Mouse (Mus musculus) regulatory T cell (primary cell): ENCODE data around the gene Gfm1.

Experiments used
- in situ Hi-C: fragments of 300-600 bp; cut with MboI, MseI; formaldehyde crosslinking; loops from one replicate; pipeline ENCODE4 v1.15.1; 2025; ENCODE audit warnings: high pct_unique_total_duplicates

The Gfm1 gene

DNA sequence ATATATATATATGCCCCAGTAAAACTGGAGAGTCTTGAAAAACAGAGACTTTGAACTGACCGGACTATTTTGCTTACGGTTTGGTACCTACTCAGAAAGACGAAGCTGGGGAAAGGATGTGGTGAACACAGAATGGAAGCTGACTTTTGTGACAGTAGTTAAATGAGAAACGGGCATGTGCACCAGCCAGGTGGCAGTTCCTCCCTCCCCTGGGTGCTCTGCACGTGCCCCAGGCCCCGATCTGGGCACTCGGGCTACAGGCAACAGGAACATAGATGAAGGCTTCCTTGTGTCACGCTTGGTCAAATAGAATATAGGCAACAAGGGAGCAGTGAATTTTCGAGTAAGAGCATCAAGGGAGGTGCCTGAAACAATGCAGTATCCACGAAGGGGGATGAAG, 66.4 kb downstream of the Gfm1 start:
- in situ Hi-C loops: no loop called here

DNA sequence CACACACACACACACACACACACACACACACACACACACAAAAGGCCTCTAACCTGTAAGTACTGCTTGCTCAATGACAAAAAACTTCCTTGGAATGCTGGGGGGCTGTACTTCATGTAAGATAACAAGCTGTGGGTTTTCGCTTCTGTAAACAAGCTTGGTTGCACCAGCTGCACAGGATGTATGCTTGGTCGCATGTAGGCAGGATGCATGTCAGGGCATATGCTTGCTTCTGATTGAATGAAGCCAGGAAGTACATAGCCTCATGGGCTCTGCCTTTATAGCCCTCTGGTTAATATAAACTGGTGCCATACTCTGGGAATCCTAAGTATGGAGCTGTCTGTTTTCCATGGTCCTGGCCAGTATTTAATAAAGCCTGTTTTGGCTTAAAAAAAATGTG, 68.1 kb downstream of the Gfm1 start:
- in situ Hi-C loops: no loop called here

DNA sequence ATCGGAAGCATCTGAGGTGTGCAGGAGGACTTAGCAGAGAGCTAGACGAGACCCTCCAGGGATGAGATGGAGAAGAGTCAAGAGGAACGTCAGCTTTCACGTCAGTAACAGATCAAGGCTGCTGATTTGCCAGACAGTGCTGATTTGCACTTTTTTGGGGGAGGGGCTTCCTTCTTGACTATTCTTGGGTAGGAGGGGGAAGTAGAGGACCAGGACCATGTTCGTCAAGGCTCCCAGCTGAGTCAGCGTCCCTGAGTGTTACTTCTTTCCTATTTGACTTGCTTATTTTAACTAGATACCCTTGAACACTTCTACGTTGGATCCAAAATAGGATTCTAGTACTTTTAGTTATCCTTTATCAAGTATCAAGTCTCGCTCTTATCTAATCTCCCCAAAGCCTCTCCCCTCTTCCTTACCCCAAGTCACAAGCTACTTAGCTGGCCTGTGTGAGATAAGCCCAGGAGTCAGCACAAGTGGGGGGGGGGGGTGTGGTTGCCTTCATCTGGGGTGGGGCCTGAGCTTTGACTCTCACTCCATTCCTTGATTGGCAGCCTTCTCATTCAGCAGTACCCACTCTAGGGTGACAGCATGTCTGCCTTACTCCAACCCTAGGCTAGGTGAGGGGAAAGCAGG, 69.0 kb downstream of the Gfm1 start:
- in situ Hi-C loops: no loop called here

DNA sequence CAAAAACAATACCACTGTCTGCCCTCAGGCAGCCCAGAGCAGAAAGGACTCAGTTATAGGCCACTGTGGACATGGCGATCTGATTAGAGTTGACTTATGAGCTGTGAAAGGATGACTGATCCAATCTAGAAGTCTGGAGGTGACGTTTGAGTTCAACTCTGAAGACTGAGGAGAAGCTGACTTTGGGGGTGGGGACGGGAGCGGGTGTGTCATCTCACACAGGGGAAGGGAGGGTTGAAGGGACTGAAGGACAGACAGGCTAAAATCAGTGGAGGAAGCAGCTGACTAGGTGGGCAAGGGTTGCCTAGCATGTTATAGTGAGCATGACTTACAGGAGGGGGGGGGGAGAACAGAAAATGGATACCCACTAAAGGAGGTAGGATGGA, 69.5 kb downstream of the Gfm1 start:
- in situ Hi-C loops: no loop called here

DNA sequence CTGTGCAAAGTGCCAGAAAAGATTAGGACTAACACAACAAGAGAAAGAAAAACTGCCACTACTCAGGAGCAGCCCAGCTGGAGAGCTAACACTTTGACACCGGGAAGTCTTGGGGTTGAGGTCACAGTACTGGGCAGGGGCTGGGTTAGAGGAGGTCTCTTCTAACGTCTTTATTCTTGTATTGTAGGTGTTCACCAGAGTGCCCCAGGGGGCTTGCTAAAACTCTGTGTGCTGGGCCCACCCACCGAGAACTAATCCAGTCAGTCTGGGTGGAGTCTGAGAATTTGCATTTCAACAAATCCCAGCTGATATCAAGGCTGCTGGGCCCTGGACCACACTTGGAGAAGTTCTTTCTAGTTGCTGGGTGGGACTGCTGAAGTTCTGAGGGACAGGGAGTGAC, 74.0 kb downstream of the Gfm1 start:
- in situ Hi-C loops: loop anchor here (5.0 kb wide), 1 partner anchor 48 kb away; no protein-coding TSS in a partner anchor

DNA sequence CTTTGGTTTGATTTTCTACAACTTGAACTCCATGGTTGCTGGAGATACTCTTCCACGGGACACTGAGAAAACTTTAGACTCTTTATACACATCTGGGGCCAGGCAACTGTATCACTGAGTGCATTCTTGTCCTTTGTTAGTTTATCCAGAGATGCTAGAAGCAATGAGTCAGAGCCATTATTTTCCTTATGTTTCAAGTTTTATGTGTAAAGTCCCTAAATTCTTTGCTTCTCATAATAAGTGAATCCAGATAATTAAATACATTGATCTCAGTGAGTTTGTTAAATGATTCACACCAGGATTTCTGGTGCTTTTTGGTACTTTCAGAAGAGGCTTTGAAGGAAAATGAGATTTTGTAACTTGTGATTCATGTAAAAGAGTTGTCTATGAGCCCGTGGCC, 75.4 kb downstream of the Gfm1 start:
- in situ Hi-C loops: no loop called here

DNA sequence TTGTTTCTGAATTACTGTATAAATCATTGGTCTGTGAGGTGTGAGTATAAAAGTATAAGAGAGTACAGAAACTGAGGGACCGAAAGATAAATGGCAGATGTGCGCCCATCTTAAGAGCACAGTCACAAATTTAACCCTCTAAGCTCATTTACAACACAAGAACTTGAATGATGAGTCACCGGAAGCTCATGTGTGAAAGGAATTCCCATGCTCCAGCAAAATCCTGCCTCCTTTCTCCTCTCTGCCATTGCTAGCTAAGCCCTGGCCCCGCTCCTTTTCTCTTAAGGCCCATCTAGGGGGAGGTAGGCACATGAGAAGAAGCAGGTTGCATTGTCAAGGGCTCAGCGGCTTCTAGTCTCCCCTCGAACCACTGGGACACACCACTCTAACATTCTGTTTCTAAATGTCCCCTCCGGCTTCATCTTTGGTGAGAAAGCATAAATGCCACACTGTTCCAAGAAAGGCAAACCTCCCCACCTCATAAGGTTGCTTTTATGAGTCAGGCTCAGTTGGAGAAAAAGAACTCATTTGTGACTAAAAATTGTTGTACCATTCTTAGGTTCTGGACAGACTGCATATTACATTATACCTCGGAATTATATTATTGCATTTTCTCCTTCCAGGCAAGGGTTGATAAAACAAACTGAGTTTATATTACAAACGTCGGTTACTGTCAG, 78.5 kb downstream of the Gfm1 start:
- in situ Hi-C loops: no loop called here

DNA sequence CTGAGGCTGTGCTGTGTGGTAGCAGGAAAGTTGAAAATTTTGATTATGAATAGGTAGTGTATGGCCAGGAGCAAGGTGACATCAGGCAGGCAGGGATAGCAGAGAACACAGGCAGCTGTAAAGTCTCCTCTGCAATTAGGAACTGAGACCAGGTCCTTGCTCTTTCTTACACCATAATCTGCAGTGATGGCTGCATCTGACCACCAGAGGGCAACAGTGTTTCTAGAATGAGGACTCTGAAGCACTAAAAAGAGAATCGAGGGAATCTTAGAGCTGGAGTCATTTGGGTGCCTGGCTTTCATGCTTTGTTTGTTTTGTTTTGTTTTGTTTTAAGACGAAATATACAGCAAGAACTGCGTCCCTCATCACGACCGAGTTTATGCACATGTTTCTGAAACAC, 82.9 kb downstream of the Gfm1 start:
- in situ Hi-C loops: loop anchor here (5.0 kb wide), 1 partner anchor 539 kb away; no protein-coding TSS in a partner anchor

DNA sequence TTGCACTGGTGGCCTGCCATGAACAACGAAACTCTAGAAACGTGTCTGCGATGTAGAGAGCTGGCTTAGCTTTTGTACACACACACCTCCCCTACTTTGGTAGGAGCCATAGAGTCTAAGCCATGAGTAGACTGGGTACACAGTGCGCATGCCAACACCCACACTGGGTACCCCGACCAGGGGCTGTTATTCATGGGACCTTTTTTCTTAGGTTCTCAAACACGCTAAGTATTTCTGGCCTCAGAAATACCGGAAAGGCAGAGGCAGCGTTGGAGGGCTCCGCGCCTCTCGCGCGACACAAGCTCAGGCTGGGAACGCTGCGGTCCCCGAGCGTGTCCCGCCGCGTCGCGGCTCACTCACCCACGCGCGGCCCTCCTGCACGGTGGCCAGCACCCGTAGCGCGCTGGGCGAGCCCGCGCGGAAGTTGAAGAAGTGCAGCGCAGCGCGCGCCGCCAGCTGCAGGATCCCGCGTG, 84.9 kb downstream of the Gfm1 start:
- in situ Hi-C loops: loop anchor here (5.0 kb wide), 1 partner anchor 537 kb away; no protein-coding TSS in a partner anchor

DNA sequence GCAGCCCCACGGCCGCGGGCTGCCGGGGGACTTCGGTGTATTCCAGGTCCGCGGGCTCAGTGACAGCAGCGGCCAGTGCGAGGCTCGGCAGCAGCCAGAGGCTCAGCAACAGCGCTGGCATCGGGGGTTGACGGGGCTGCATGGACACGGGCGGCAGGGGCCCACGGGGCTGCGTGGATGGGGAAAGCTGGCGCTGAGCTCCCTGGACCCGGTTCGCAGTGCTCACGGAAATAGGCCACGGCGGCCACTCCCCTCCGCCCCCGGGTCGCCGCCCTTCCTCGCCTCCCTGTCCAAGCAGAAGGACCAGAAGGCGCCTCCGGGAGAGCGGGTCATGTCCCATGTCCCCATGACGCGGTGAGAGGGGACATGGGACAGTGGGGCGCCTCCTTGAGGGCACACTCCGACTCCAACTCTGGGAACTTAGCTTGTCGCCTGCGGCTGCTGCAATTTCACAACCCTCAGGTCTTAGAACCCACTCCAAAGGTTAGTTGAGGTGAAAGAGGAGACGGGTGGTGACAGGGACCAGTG, 85.4 kb downstream of the Gfm1 start, which contains the start of gene Rarres1:
Gene Rarres1 (minus strand): TSS at position 250 of the 528 bp plus-strand sequence.
- in situ Hi-C loops: no loop called here

DNA sequence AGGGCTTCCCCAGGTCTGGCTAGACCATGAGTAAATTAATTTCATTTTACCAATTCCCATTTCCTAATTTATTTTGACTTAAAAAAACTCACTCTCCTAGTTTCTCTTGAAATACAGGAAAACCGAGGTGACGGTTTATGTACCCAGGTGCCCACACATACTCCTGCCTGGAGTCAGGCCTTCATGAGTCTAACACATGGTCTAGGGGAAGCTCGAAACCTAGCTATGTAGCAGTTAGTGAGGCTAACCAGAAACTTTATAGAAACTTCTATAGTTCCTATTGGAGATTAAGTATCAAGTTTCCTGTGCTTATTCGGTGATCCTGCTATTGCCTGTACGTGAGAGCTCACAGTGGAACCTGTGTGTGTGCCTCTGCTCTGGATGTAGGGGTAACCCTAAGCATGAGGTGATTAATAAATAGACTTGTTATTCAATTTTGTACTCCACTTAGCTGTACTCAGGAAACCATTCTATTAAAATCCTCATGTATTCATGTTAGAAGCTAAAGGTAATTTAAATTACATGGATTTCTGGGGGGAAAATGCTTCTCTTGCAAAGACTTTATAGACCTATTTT, 90.8 kb downstream of the Gfm1 start:
- in situ Hi-C loops: no loop called here

DNA sequence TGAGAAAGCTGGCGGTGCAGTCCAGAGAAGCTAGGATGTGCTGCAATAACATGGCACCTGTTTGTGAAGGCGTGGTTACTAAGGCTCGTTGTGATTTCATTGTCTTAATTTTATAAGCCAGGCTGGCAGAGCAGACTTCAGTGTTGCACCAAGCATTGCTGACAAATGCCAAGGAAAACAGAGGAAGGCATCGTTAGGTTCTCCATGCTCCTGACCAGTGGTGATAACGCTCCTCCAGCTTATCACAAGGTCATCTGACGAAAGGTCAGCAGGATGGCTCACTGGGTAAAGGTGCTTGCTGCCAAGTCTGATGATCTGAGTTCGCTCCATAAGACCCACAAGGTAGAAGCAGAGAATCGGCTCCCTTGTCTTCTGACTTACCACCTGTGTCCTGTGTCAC, 92.8 kb downstream of the Gfm1 start:
- in situ Hi-C loops: no loop called here

DNA sequence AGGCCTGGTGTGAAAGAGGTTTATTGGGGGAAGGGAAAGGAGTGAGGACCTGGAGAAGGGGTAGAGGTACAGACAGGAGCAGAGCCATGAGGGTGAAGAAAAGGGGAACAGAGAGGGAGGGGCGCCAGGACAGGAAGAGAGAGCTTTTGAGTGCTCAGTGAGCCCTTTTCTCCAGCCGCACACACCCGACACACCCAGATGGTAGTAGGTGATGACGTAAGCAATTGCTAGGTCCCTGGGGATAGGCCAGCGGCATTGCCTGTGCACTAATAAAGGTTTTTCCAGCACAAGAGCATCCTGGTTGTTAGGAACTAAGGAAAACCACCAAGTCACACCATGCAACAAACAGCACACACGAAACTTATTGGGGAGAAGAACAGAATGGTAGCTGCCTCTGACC, 94.9 kb downstream of the Gfm1 start:
- in situ Hi-C loops: no loop called here
